Mouse (Mus musculus): ENCODE data around the gene Pik3c2g. TPM values are rescaled to one million over a fixed set of nuclear protein-coding genes. Genes with fewer than 3 reads are reported as not detected.
A peak's percentile ranks its signal among the peaks of the same experiment; 100 is the strongest.

Gene Pik3c2g
- total RNA-seq, 2 experiments from 2014 or later, result 0.28 to 0.43 TPM

DNA sequence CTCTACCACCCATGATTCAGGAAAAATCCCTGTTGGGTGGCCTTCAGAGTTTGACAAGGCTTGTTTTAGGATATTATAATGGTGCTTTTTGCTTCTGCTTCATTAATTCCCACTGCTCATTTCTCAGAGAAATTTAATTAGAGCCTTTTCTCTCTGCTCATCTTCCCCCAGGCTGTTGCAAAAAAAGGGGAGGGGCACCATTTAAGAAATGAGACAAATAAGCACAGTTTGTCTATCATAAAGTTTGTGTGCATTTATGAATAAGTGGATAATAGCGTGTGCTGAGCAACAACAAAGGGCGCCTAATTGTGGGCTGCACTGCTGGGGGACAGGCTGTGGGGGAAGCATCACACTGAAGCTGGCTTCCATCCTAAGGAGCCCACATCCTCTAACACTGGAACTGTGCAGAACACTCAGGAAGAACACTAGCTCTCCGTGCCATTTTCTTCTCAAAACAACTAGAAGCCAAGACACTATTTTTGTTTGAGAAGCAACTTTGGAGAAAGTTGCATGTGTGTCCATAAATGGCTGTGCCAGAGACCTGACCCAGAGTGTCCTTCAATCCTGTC is 131.5 kb downstream of the Pik3c2g start:
- intact Hi-C loops (cut with DNase I), result no loop called here
- DNase-seq (ENCODE audit: extremely low spot score in 1 of 2, low spot score in 2 of 2), result no peak

DNA sequence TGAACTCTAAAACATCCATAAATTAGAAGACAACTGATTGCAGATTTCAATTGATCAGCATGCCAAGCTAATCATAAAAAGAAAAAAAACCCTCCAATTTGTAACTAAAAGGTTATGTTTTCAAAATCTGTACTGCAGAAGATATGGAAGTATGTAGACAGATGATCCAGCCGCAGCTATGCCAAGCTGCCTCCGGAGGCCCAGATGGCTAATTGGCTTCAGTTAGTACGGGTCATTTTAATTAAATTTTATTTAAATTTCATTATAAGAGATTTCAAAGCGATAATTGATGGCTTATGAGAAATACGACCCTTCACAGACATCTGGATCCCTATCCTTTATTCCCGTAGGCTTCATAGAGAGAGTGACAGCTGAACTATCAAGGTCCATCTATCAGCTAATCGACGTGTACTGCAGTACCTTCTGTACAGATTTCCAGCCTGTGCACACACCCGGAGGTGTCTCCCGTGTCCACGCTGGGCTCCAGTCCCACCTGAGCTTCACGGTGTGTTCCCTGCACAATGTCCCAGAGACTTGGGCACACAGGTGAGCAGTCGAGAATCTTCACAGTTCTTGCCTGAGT is 132.7 kb downstream of the Pik3c2g start:
- DNase-seq (ENCODE audit: extremely low spot score in 1 of 2, low spot score in 2 of 2), result no peak
- intact Hi-C loops (cut with DNase I), result no loop called here

DNA sequence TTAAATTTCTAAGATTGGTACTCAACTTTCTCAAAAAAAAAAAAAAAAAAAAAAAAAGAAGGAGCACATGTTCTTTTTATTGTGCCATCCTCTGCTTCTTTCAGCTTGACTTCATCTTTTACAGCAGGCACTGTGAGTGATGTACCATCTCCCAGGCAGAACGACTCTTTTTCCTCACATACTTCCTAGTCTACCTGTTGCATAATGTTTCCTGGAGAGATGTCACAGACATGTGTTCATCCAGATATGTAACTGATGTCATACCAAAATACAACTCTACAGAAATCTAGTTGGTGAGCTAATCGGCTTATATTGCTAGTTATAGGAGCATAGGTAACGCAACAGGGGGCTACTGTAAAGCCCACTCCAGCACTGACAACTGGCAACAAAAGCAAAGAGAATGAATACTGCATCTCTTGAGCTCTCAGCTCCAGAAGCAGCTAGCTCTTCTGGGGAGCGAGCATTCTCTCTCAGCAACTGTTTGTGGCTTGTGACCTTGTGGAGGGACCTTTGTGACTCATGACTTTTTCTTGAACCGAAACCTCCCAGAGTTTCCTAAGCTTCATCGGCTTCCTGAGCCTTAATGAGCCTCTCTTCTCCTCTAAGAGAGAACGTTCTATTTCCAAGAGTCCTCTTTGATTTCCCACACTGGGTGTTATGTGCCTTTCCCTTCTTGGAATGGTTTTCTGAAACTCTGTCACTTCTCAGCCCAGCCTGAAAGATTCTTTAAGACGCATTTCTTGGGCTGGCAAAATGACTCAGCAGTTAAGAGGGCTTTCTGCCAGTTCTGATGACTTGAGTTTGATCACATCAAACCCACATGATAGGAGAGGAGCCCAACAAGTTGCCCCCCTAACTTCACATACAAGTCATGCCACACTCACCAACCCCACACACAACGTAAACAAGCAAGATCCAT is 148.9 kb downstream of the Pik3c2g start:
- DNase-seq (ENCODE audit: extremely low spot score in 1 of 2, low spot score in 2 of 2), result no peak
- intact Hi-C loops (cut with DNase I), result no loop called here

DNA sequence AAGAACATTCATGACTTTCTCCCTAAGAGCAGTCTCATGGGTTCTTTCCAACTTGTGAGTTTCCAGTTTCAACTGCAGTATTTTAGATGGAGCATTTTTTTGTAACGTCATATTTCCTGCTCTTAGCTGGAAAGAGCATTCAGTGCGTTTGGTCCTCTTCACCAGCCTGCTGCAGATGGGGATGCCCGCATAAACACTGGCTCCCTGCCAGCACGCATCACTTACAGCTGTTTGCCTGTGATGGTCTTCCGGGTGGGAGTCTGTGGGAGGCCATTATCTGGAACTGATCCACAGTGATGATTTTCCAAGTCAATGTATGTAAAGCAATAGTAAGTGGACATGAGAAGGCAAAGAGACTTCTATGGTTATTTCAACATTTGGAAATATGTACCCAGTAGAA is 151.3 kb downstream of the Pik3c2g start:
- intact Hi-C loops (cut with DNase I), result no loop called here
- DNase-seq (ENCODE audit: extremely low spot score in 1 of 2, low spot score in 2 of 2), result peak in 1 of 2 experiments; percentile 44

DNA sequence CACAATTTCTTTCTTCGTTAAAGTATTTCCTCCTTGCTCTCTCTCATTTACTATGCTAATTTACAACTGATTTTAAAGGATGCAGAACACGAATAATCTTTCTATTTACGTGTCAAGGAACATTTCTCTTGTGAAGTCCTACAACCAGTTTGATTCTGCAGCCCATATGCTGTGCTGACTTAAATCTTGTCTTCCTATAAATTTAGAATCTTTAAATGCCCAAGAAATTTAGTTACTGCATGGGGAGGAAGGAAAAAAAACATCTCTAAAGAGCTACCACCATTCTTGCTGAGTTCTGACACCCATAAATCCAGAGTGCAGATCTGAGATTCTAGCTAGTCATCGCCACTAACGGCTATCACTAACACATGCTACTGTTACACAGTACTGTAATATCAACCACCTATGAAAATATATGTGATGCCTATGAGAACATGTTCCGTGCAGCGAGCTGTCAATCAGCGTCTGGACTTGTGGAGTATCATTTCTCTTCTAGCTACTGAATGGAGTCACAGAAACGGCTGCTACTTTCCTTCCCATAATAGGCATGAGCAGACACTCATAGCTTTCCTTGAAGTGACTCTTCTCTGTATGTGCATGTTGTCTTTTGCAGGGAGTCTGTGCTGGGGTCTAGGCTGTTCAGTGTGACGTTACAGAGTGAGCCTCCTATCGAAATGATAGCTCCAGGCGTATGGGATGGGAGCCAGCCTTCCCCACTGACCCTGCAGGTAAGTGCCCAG is 155.8 kb downstream of the Pik3c2g start:
- DNase-seq (ENCODE audit: extremely low spot score in 1 of 2, low spot score in 2 of 2), result peak in 1 of 2 experiments; percentile 14
- intact Hi-C loops (cut with DNase I), result no loop called here

DNA sequence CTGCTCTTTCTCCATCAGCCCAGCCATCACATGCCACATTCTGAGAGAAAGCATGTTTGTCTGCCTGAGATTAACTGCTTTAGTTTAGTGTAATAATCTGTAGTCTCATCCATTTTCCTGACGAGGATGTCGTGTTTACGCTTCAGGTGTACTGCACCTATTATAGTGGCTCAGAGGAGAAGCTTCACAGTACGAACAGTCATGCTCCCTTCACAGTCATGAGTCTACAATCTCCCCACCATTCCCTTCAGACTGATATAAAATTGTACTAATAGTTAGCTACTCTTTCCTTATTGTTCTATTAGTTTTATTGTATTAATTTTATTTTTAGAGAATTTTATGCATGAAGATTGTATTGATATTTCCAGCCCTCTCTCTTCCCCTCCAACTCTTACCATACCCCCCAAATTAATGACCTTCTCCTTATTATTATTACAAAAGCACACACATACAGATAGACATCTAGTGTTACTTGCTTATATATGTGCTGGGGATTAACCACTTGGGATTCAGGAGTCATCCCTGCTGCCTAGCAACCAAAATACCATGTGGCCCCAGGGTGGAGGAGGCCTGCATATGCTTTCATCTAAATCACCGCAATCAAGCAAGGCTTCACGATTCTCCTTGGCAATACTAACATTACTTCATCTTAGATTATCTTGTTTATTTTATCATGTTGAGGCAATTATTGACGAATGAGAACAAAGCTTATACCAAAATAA is 159.9 kb downstream of the Pik3c2g start:
- intact Hi-C loops (cut with DNase I), result no loop called here
- no peak for DNase-seq (ENCODE audit: extremely low spot score in 1 of 2, low spot score in 2 of 2)

DNA sequence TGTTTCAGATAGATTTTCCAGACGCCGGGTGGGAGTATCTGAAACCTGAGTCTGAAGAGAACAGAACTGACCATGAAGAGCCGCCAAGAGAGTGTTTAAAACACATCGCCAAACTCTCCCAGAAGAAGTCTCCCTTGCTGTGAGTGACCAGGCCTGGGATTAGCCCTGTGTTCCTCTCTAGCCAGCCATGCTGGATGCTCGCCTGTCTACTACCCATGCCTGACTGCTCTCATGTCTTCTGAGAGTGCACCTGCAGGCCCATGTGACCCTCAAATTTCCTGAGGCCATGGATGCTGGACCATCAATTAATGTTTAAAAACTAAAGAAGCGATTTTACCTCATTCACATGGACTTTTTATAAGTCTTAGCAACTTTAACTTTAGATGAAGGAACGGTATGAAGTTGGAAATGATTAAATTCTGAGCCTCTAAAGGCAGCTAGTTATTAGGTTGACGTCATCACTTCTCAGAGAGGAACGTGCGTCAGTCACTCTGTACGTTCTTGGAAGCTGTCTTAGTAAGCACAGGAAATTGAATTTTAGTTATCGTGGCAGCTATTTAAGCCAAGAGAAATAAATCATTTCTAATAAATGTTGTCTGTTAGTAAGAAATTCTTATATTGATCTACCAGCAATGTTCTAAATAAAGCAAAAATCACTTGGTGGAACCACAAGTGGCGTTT is 161.2 kb downstream of the Pik3c2g start:
- intact Hi-C loops (cut with DNase I), result no loop called here
- no peak for DNase-seq (ENCODE audit: extremely low spot score in 1 of 2, low spot score in 2 of 2)

DNA sequence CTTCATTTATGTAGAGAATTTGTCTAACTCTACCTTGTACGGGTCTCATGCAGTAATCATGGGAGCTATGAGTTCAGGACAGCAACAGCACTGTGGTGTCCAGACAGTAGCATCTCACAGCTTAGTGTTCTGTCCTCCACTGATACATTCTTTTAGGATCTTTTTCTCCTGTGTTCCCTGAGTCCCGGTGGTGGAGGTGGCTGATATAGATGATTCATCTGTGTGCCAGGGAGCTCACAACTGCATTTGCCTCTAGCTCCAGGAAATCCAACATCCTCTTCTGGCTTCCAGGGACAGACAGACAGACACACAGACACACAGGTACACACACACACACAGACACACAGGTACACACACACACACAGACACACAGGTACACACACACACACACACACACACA is 163.6 kb downstream of the Pik3c2g start:
- intact Hi-C loops (cut with DNase I), result no loop called here
- DNase-seq (ENCODE audit: extremely low spot score in 1 of 2, low spot score in 2 of 2), result no peak

DNA sequence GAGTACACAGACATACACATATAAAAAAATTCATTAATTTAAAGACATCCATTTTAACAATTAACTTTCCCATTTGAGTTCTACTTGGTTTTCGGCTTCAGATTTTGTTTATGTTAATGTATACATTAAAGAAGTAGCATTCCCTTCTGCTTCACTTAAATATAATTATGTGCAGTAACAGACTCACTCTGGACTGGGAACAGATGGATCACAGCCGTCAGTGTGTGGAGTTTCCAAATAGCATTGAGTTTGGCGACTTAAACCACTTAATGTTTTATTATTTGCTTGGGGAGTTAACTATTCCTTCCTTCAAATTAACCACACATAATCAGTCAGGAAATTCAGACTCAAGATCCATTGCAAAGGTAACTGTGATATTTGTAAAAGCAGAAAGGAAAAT is 164.0 kb downstream of the Pik3c2g start:
- no peak for DNase-seq (ENCODE audit: extremely low spot score in 1 of 2, low spot score in 2 of 2)
- intact Hi-C loops (cut with DNase I), result no loop called here

DNA sequence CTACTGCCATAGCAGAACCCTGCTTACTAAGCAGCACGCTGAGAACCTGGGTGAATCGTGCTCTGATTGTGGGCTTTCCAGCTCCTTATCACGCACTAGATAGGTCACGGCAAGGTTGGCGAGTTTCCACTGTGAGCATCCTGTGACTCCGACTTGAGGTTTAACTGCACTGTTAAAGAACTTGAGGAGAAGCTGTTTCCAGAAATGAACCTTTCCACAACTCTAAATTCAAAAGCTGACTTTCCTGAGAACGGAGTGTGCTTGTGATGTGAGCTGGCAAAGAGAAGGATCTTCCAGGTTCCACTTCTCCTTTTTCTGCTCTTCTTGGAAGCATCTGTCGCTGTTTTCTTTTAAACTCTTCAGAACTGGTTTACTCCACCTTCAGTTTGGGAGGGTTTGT is 170.9 kb downstream of the Pik3c2g start:
- DNase-seq (ENCODE audit: extremely low spot score in 1 of 2, low spot score in 2 of 2), result no peak
- intact Hi-C loops (cut with DNase I), result no loop called here

DNA sequence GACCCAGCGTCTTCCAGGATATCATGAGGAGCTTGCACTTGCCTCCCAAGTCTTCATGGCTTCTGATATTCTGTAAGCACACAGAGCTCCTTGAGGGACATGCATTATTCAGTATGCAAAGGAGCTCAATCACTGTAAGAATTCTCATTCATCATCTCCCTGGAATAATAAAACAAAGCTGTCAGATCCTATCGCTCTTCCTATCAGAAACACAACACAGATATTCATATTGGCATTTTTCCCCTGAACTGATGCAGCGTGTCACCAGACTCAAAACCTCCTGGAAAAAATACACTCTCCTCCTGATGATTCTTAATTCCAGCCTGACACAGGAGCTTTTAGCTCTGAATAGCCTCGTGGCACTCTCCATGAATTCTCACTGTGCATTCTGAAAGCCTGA is 174.0 kb downstream of the Pik3c2g start:
- intact Hi-C loops (cut with DNase I), result no loop called here
- DNase-seq (ENCODE audit: extremely low spot score in 1 of 2, low spot score in 2 of 2), result no peak

DNA sequence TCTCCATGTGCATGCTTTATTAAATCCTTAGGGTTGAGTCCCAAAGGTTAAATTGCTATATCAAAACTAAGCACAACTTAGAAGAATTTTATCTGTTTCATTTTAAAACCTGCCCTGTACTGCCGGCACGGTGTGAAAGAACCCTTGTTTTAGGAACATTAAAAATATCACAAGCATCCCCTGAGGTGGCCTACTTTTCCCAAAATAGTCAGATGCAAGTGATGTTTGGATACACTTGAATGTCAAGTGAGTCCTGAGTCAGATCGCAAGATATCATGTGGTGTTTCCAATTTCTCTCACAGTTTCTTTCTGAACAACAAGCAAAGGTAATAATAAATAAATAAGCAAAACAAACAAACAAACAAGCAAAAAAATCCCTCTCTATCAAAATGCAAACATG is 177.4 kb downstream of the Pik3c2g start:
- no peak for DNase-seq (ENCODE audit: extremely low spot score in 1 of 2, low spot score in 2 of 2)
- intact Hi-C loops (cut with DNase I), result no loop called here

DNA sequence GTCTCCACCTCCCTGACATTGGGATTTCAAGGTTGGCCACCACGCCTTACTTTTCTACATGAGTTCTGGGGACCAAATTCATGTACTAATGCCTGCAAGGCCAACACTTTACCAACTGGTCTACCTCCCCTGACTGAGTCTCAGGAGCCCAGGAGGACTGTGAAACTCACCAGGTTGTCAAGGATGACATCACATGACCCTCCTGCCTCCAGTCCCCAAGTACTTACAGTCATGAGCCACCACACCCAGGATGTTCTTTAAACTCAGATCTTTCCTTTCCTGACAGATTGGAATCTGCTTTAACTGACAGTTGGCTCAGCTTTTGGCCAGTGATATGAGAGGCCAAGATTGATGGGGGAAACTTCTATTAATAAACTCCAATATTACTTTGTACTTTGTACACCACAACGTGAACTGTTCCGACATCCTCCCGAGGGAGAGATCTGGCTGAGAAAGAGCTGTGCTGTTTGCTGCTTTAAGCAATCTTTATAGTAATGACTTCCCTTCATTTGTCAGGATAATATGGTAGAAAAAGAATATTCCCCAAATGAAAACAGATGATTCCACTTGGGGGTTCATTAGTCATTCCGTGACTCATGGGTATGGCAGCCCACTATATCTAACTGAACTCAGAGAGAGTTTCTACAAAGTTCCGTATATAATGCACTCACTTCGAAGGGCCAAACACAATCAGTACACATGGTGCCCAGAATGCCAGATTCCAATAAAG is 182.9 kb downstream of the Pik3c2g start:
- intact Hi-C loops (cut with DNase I), result no loop called here
- DNase-seq (ENCODE audit: extremely low spot score in 1 of 2, low spot score in 2 of 2), result no peak

DNA sequence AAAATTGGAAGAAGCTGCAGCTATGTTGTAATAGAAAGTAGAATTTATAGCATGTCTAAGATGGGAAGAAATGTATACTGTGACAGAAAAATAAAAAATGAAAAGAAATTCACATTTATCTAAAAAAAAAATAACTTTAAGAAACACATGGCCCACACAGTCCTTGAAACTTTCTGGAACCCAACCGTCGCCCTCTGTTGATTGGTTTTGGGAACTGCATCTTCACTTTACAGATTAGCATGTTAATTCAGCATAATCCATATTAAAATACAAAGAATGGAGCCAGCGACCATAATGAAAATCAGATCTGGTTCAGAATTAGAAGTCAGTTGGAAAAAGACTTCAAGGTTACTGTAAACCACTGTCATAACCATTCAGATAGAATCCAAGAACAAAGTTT is 183.5 kb downstream of the Pik3c2g start:
- no peak for DNase-seq (ENCODE audit: extremely low spot score in 1 of 2, low spot score in 2 of 2)
- intact Hi-C loops (cut with DNase I), result no loop called here

DNA sequence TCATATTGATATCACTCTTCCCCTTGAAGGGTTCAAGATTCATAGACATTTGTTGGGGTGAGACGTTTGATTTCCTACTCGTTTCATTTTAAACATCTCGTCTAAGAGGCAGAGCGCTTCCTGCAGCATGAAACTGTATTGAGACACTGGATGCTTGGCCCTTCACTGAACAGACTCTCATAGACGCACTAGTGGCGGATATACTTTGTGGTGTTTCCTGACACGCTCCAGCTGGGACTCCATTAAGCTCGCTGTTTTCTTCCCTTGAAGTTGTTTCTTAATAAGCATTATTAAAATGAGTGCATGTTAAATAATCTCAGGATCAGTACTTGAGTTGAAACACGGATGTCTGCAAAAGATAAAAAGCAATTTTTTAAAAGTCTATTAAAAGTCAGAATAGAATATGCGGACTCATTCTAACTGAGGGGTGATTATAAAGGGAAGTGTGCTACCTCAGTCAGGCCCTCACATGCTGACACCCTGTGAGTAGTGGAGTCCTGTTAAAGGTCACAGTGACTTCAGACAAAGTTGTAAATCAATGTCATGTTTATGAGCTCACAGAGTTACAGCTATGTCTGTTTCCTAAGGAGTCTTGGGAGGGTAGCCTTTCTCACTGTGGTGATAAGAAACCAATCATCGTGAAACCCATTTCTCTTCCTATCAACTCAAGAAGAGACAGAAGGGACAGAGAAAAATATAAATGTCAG is 190.7 kb downstream of the Pik3c2g start:
- DNase-seq (ENCODE audit: extremely low spot score in 1 of 2, low spot score in 2 of 2), result no peak
- intact Hi-C loops (cut with DNase I), result no loop called here

DNA sequence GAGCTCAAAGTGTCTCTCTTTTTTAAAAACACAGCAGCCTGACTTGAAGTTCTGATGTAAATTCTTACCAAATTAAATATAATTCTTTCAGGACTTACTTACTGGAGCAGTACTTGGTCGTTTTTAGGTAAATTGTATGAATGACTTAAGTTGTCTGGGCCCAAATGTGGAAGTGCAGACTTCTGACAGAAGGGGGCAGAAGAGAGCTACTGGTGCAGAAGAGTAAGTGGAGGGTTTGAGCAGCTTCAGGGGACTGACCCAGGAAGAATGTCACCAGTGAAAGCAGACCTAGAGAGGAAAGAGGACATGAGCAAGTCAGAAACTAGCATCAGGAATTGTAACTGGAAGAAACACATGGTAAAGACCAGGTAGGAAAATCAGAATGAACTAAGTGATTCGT is 193.0 kb downstream of the Pik3c2g start:
- intact Hi-C loops (cut with DNase I), result no loop called here
- DNase-seq (ENCODE audit: extremely low spot score in 1 of 2, low spot score in 2 of 2), result no peak

DNA sequence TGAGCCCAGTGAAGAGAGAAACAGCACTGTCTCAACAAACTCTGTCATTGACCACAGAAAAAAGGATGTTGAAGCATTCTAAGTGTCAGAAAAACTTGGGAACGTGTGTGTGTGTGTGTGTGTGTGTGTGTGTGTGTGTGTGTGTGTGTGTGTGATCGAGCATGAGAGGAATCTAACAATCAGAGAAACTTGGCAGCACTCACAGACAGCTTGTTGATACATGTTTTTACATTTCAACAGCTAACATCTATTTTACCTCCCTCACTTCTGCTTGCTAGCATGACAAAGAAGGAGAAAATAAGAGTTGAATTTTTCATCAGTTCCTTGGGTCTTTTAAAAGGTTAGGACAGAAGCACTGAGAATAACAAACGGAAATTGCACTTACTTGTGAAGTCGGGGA is 202.5 kb downstream of the Pik3c2g start:
- DNase-seq (ENCODE audit: extremely low spot score in 1 of 2, low spot score in 2 of 2), result no peak

More for the DNA sequence above, 202.5 kb downstream of the Pik3c2g start:
- intact Hi-C loops (cut with DNase I), result no loop called here
